Comparison of ENCODE assay signal across 13 mouse cellular contexts in genomic region chr6:32407574-32408185, GRCm38 (mm10).
DNase-seq lines count a peak whose midpoint lies in the region; ATAC-seq and TF ChIP-seq lines count a peak whose summit lies in the region.
"Had no signal": no experiment of that assay in that cellular context is flagged by ENCODE, and none has a peak within 500 bp of the region (broad histone marks: within the 10 kb centered on the region; RNA-seq: fewer than 3 reads in every experiment).

No protein-coding gene starts in this region.

- H3K4me2 ChIP-seq in kidney, postnatal 0 days (ENCODE audit: low read length): no peak overlapping the region
- H3K4me2 ChIP-seq in hindbrain, embryonic 11.5 days (replicated peaks; ENCODE audit: low read depth, low read length): no peak overlapping the region
- H3K4me2 ChIP-seq in midbrain, embryonic 14.5 days (ENCODE audit: low read length): no peak overlapping the region
- H3K4me2 ChIP-seq: heart, embryonic 12.5 days; limb, embryonic 15.5 days had no signal

- H3K4me1 ChIP-seq in kidney, postnatal 0 days (replicated peaks; ENCODE audit: insufficient read depth, low read length): no peaks in the 10 kb centered on the region
- H3K4me1 ChIP-seq in hindbrain, embryonic 11.5 days (replicated peaks; ENCODE audit: control insufficient read depth, insufficient read depth, low read length): no peaks in the 10 kb centered on the region
- peaks cover 17% of the 10 kb centered on the region for H3K4me1 ChIP-seq in midbrain, embryonic 14.5 days (ENCODE audit: control insufficient read depth, insufficient read depth, low read length)

- no peaks in the 10 kb centered on the region for H3K36me3 ChIP-seq in kidney, postnatal 0 days (ENCODE audit: insufficient read depth, low read length)
- no peaks in the 10 kb centered on the region for H3K36me3 ChIP-seq in hindbrain, embryonic 11.5 days (ENCODE audit: control insufficient read depth, insufficient read depth, low read length)
- no peaks in the 10 kb centered on the region for H3K36me3 ChIP-seq in midbrain, embryonic 14.5 days (ENCODE audit: control insufficient read depth, insufficient read depth, low read length)
- H3K36me3 ChIP-seq: heart, embryonic 12.5 days; limb, embryonic 15.5 days had no signal

- no peak overlapping the region for H3K9ac ChIP-seq in kidney, postnatal 0 days (ENCODE audit: low read depth, low read length)
- H3K9ac ChIP-seq in hindbrain, embryonic 11.5 days (ENCODE audit: low read depth, low read length): no peak overlapping the region
- no peak overlapping the region for H3K9ac ChIP-seq in midbrain, embryonic 14.5 days (replicated peaks; ENCODE audit: low read length)
- H3K9ac ChIP-seq: heart, embryonic 12.5 days; limb, embryonic 15.5 days had no signal

- H3K27ac ChIP-seq in kidney, postnatal 0 days: no peak overlapping the region
- no peak overlapping the region for H3K27ac ChIP-seq in hindbrain, embryonic 11.5 days (ENCODE audit: low read depth, low read length)
- H3K27ac ChIP-seq in midbrain, embryonic 14.5 days (replicated peaks; ENCODE audit: low read depth, low read length): no peak overlapping the region
- H3K27ac ChIP-seq: limb, embryonic 15.5 days had no signal

- ATAC-seq in kidney, postnatal 0 days (replicated peaks; ENCODE audit: low FRiP score, low read depth): no peak; the same call in 1 of the 2 replicates
- peak; percentile 67; the same call in 1 of the 2 replicates for ATAC-seq in hindbrain, embryonic 11.5 days (ENCODE audit: low FRiP score)
- ATAC-seq in midbrain, embryonic 14.5 days (ENCODE audit: low FRiP score, low TSS enrichment): no peak; the same call in 1 of the 2 replicates

- 19% methylated on average over 8 of the region's 8 CpGs for WGBS in kidney, postnatal 0 days
- 55% methylated on average over 8 of the region's 8 CpGs for WGBS in hindbrain, embryonic 11.5 days
- 50% methylated on average over 8 of the region's 8 CpGs for WGBS in midbrain, embryonic 14.5 days

- H3K4me3 ChIP-seq in kidney, postnatal 0 days (replicated peaks; ENCODE audit: low read depth, low read length): no peak overlapping the region
- H3K4me3 ChIP-seq in hindbrain, embryonic 11.5 days (ENCODE audit: low read depth, low read length): no peak overlapping the region
- H3K4me3 ChIP-seq in midbrain, embryonic 14.5 days (replicated peaks; ENCODE audit: low read depth, low read length): no peak overlapping the region
- H3K4me3 ChIP-seq: heart, embryonic 12.5 days; limb, embryonic 15.5 days had no signal

- DNase-seq in kidney, postnatal 0 days (ENCODE audit: low spot score): peak; percentile 39
- no peak for DNase-seq in kidney, adult 11 months
- DNase-seq in embryo, embryonic 11.5 days (ENCODE audit: low read depth, low spot score): peak; percentile 34
- DNase-seq in hindbrain, embryonic 11.5 days (ENCODE audit: low spot score): peak; percentile 62
- DNase-seq in midbrain, embryonic 14.5 days: peak; percentile 45
- DNase-seq in layer of hippocampus, adult 18-20 months (ENCODE audit: low spot score in 2 of 2): no peak
- DNase-seq in right cerebral cortex, postnatal 36 days (ENCODE audit: low spot score in 2 of 2): no peak
- no peak for DNase-seq in thymus, postnatal 25 days
- DNase-seq: lung, postnatal 10 days; spleen, adult 18-20 months; thymus, adult 18-20 months had no signal

- H3K27me3 ChIP-seq in kidney, postnatal 0 days (ENCODE audit: insufficient read depth, low read length): no peaks in the 10 kb centered on the region
- no peaks in the 10 kb centered on the region for H3K27me3 ChIP-seq in hindbrain, embryonic 11.5 days (ENCODE audit: control insufficient read depth, insufficient read depth, low read length)
- no peaks in the 10 kb centered on the region for H3K27me3 ChIP-seq in midbrain, embryonic 14.5 days (ENCODE audit: control insufficient read depth, insufficient read depth, low read length)
- H3K27me3 ChIP-seq: heart, embryonic 12.5 days had no signal

- TF ChIP-seq CTCF in kidney, postnatal 0 days (IDR thresholded peaks at IDR 0.05; ENCODE audit: low read depth): no peak

- H3K9me3 ChIP-seq in kidney, postnatal 0 days (replicated peaks; ENCODE audit: low read length): no peaks in the 10 kb centered on the region
- H3K9me3 ChIP-seq in hindbrain, embryonic 11.5 days (ENCODE audit: control insufficient read depth, low read length): no peaks in the 10 kb centered on the region
- H3K9me3 ChIP-seq in midbrain, embryonic 14.5 days (ENCODE audit: control insufficient read depth, low read length): no peaks in the 10 kb centered on the region
- H3K9me3 ChIP-seq: heart, embryonic 12.5 days; limb, embryonic 15.5 days had no signal

Comparison
In these comparisons a context has a peak if more than half of its experiments do, and no peak if none do; other contexts are left out.
1. DNase-seq: peak in kidney, postnatal 0 days (single experiment), embryo, embryonic 11.5 days (single experiment), hindbrain, embryonic 11.5 days (single experiment) and midbrain, embryonic 14.5 days (single experiment); none in kidney, adult 11 months (single experiment), layer of hippocampus, adult 18-20 months (0 of 2), right cerebral cortex, postnatal 36 days (0 of 2) and thymus, postnatal 25 days (single experiment).